Mouse (Mus musculus): ENCODE measurements around the gene Cbr1.
"Not testable (repeated sequence)": the region's sequence is repeated elsewhere in the genome, so short reads cannot be mapped to it uniquely, and the experiment has no call there.

Cbr1 gene

GRCm38 (mm10) chr16:93597551-93597950 is 8.1 kb upstream of the Cbr1 start:
- DNase-seq (ENCODE audit: low read depth, low spot score), result no peak

- no peak for DNase-seq (ENCODE audit: low read depth, low spot score)
Observed at GRCm38 (mm10) chr16:93599461-93599860, 6.2 kb upstream of the Cbr1 start.

GRCm38 (mm10) chr16:93603439-93604212 is 2.0 kb upstream of the Cbr1 start, which contains the start of gene Setd4:
Setd4 (minus strand) TSS chr16:93604063.
- peak; percentile 90 for DNase-seq (ENCODE audit: low read depth, low spot score)

GRCm38 (mm10) chr16:93604481-93604969 is 1.1 kb upstream of the Cbr1 start:
- DNase-seq (ENCODE audit: low read depth, low spot score), result peak; percentile 43

GRCm38 (mm10) chr16:93606146-93606545 is 493 bp downstream of the Cbr1 start:
- no peak for DNase-seq (ENCODE audit: low read depth, low spot score)

- DNase-seq (ENCODE audit: low read depth, low spot score), result peak; percentile 74
Observed at GRCm38 (mm10) chr16:93607669-93608101, 2.0 kb downstream of the Cbr1 start.

- no peak for DNase-seq (ENCODE audit: low read depth, low spot score)
Observed at GRCm38 (mm10) chr16:93608731-93609130, 3.1 kb downstream of the Cbr1 start.

- DNase-seq (ENCODE audit: low read depth, low spot score), result no peak
Observed at GRCm38 (mm10) chr16:93609796-93610195, 4.1 kb downstream of the Cbr1 start.

GRCm38 (mm10) chr16:93610961-93611360 is 5.3 kb downstream of the Cbr1 start:
- no peak for DNase-seq (ENCODE audit: low read depth, low spot score)

- DNase-seq (ENCODE audit: low read depth, low spot score), result no peak
Observed at GRCm38 (mm10) chr16:93615118-93615870, 9.6 kb downstream of the Cbr1 start.

- DNase-seq (ENCODE audit: low read depth, low spot score), result not testable (repeated sequence)
Observed at GRCm38 (mm10) chr16:93623759-93624158, 18.1 kb downstream of the Cbr1 start.

GRCm38 (mm10) chr16:93624671-93625070 is 19.0 kb downstream of the Cbr1 start:
- DNase-seq (ENCODE audit: low read depth, low spot score), result no peak

GRCm38 (mm10) chr16:93626745-93627144 is 21.1 kb downstream of the Cbr1 start:
- DNase-seq (ENCODE audit: low read depth, low spot score), result no peak

- no peak for DNase-seq (ENCODE audit: low read depth, low spot score)
Observed at GRCm38 (mm10) chr16:93627761-93628400, 22.2 kb downstream of the Cbr1 start, which contains the start of gene Gm5678. Gm5678 (plus strand) TSS chr16:93628097.

GRCm38 (mm10) chr16:93644006-93644405 is 38.4 kb downstream of the Cbr1 start:
- no peak for DNase-seq (ENCODE audit: low read depth, low spot score)

- DNase-seq (ENCODE audit: low read depth, low spot score), result no peak
Observed at GRCm38 (mm10) chr16:93648441-93649183, 43.0 kb downstream of the Cbr1 start.
